Mouse (Mus musculus) cortical plate, adult 2 months (tissue): ENCODE measurements around the gene Zmiz1.

Experiments
- CTCF ChIP-seq: fragments of 200-500 bp; IDR thresholded peaks from 2 replicates; pipeline ENCODE4 v1.5.1; 2011; ENCODE audit warnings: mild to moderate bottlenecking, control low read depth, low read length; ENCODE audit not compliant: insufficient read depth; ENCODE audit errors: extremely low read depth
- POLR2A ChIP-seq: fragments of 200-500 bp; IDR thresholded peaks from 2 replicates; pipeline ENCODE4 v1.6.1; 2011; ENCODE audit warnings: mild to moderate bottlenecking, low read length, control low read depth; ENCODE audit not compliant: insufficient read depth; ENCODE audit errors: extremely low read depth

DNA sequence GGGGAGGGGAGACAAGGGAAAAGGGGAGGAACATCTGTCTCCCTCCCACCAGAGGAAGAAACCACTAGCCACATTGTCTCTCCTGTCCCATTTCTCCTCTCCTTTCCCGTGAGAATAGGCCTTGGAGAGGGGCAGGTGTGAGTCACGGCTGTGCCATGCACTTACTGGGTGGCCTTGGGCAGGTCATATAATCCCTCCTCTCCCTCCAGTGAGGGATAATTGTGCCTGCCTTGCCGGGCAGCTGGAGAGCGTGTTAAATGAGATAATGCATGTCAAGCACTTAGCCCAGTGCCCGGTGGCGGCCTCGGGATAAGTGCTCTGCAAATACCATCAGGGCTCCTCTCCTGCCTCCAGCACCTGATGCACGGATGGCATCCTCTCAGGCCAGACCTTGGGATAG lies 95.8 kb downstream of the Zmiz1 start:
- TF ChIP-seq CTCF: no peak
- TF ChIP-seq POLR2A: no peak
